Mouse (Mus musculus) stomach, embryonic 16.5 days (tissue): ENCODE measurements around the gene Hivep3. TPM values are rescaled to one million over a fixed set of nuclear protein-coding genes. Genes with fewer than 3 reads are reported as not detected.
A peak's percentile ranks its signal among the peaks of the same experiment; 100 is the strongest.

ENCODE experiments used
- ATAC-seq: fragments of 200-750 bp; cut with Nextera tagmentation; 2 replicates; pipeline ENCODE4 v1.8.0; 2017; ENCODE audit warnings: moderate number of reproducible peaks, moderate TSS enrichment; ENCODE audit not compliant: insufficient read depth, low FRiP score
- H3K27ac ChIP-seq: fragments of 300-500 bp; sonication (generic); 2 replicates; pipeline ENCODE4 v1.5.1; 2014; ENCODE audit warnings: low read length
- H3K27me3 ChIP-seq: fragments of 300-500 bp; sonication (generic); 2 replicates; pipeline ENCODE4 v1.6.1; 2014; ENCODE audit warnings: low read length, control low read depth, mixed read lengths; ENCODE audit not compliant: control insufficient read depth, insufficient read depth
- H3K36me3 ChIP-seq: fragments of 300-500 bp; sonication (generic); 2 replicates; pipeline ENCODE4 v1.6.1; 2014; ENCODE audit warnings: low read length; ENCODE audit not compliant: control insufficient read depth, insufficient read depth
- H3K4me1 ChIP-seq: fragments of 300-500 bp; sonication (generic); 2 replicates; pipeline ENCODE4 v1.6.1; 2014; ENCODE audit warnings: low read length, control low read depth, mixed read lengths; ENCODE audit not compliant: control insufficient read depth, insufficient read depth
- H3K4me2 ChIP-seq: fragments of 300-500 bp; sonication (generic); 2 replicates; pipeline ENCODE4 v1.6.1; 2014; ENCODE audit warnings: low read depth, low read length, mixed read lengths
- H3K4me3 ChIP-seq: fragments of 300-500 bp; sonication (generic); replicated peaks from 2 replicates; pipeline ENCODE4 v1.5.1; 2014; ENCODE audit warnings: mild to moderate bottlenecking, low read length
- H3K9ac ChIP-seq: fragments of 300-500 bp; sonication (generic); 2 replicates; pipeline ENCODE4 v1.6.1; 2014; ENCODE audit warnings: low read length
- H3K9me3 ChIP-seq: fragments of 300-500 bp; sonication (generic); replicated peaks from 2 replicates; pipeline ENCODE4 v1.6.1; 2016; ENCODE audit warnings: low read length, control low read depth; ENCODE audit not compliant: control insufficient read depth
- WGBS: fragments of 180-500 bp; shearing (Covaris S2); extraction: QIAGEN DNeasy Blood & Tissue Kit; methylation state at CpG from one replicate; pipeline ENCODE4 v1.1.7; 2014; 5-methylcytosine and 5-hydroxymethylcytosine counted together
- polyA plus RNA-seq: library from polyadenylated mRNA; unstranded; fragments of >200 nt; fragmentation: Nextera tagmentation; extraction: Ambion mirVana; gene quantifications from 2 replicates; pipeline ENCODE4 v1.2.1, GENCODE M21; 2015

The Hivep3 gene
- polyA plus RNA-seq, 1 experiment from 2014 or later, result 8.8 TPM

DNA sequence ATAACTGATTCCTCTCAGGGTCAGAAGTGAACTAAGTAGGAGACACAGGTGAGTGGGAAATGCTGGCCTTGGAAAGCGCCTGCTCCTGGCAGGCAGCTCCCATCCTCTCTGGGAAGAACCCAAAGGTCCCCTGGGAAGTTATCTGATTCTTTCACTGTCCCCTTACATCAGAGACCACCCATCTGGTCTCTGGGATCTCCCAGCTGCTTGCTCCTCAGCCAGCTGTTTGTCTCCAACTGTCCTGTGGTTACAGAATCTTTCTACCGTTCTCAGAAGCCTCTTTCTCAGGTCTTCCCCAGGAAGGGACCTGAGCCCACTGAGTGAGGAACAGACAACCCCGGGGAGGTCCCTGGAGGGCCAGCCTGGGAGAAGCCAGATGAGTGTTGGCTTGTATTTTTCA, 288.8 kb downstream of the Hivep3 start:
- Histone ChIP-seq H3K36me3 (no peaks in the 10 kb centered on the region), H3K4me2 (no peak overlapping the region), H3K4me3 (no peak overlapping the region), H3K4me1 (no peaks in the 10 kb centered on the region; the same call in none of the 2 replicates), H3K27ac (no peak overlapping the region), H3K27me3 (no peaks in the 10 kb centered on the region), H3K9ac (no peak overlapping the region), H3K9me3 (no peaks in the 10 kb centered on the region)
- ATAC-seq, result no peak
- WGBS, result 47% methylated on average over 3 of the region's 3 CpGs

DNA sequence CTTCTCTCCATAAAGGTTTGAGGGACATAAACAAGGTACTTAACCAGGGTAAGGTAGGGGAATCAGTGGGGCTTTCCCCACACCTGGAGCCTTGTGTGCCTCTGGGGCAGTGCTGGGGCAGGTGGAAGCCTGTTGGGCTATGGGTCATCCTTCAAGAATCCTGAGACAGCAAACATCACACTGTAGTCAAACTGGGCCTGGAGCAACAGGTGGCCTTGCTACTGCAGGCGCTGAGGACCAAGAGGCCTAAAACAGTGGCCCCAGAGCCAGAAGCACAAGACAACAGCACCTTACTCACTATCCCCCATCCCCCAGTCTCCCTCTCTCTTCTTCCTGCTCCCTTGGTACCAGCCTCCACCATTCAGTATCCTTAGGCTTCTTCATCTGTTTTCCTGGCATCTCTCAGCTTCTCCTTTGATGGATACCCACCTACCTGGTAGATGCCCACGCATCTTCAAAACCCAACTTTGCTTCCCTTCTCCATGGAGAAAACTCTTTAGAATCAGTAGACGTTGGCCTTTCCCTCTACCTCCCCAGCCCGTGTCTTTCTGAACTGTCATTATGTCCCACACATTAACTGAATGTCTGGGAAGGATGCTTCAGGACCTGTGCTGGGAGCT, 289.7 kb downstream of the Hivep3 start:
- no peaks in the 10 kb centered on the region for H3K27me3 ChIP-seq
- no peaks in the 10 kb centered on the region for H3K36me3 ChIP-seq
- 90% methylated on average over 4 of the region's 4 CpGs for WGBS
- H3K9ac ChIP-seq, result no peak overlapping the region
- no peaks in the 10 kb centered on the region for H3K4me1 ChIP-seq
- H3K4me3 ChIP-seq, result no peak overlapping the region
- no peak overlapping the region for H3K4me2 ChIP-seq
- no peak overlapping the region for H3K27ac ChIP-seq
- H3K9me3 ChIP-seq, result no peaks in the 10 kb centered on the region
- ATAC-seq, result no peak

DNA sequence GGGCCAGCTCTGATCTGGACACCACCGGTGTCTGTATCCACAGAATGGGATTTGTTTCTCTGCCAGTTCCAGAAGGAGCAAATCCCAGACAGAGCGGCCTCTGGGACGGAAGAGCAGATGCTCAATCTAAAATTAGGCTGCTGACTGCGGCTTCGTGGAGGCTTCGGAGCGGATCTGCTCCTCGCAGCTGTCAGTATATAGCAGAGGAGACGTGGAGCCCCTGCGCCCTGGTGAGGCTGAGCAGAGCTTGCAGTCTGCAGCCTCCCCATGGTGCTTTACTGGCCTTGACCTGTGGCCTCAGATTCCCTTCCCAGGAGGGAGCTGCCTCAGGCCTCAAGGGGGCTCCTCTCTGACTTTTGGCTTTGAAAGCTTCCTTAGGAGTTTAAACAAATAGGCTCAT, 290.5 kb downstream of the Hivep3 start:
- Histone ChIP-seq H3K27me3 (no peaks in the 10 kb centered on the region), H3K4me3 (no peak overlapping the region), H3K4me1 (no peaks in the 10 kb centered on the region), H3K4me2 (no peak overlapping the region), H3K9me3 (no peaks in the 10 kb centered on the region), H3K9ac (no peak overlapping the region), H3K27ac (no peak overlapping the region), H3K36me3 (no peaks in the 10 kb centered on the region)
- peak; percentile 74 for ATAC-seq
- 33% methylated on average over 10 of the region's 10 CpGs for WGBS

DNA sequence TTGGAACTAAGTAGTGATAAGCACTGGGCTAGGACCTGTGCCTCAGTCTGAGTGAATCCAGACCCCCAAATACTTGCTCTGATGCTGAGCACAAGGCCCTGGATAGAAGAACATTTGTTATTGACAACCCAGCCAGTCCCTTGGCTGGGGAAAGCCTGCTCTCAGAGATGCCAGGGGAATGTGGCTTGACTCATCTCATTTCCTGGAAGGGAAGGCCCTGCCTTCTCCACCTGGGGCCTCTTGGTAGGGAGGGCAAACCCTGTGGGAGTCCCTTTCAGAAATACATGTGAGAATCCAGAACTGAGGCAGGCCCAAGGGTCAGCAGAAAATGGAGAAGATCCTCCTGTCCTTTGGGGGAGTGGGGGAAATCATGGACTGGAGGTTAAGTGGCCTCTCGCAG, 294.1 kb downstream of the Hivep3 start:
- Histone ChIP-seq H3K36me3 (no peaks in the 10 kb centered on the region), H3K27ac (no peak overlapping the region), H3K9ac (no peak overlapping the region), H3K4me1 (0 out of 2 replicates have a peak, but pooled peaks cover 5% of the 10 kb centered on the region), H3K4me2 (no peak overlapping the region), H3K27me3 (peaks cover 5% of the 10 kb centered on the region), H3K4me3 (no peak overlapping the region), H3K9me3 (no peaks in the 10 kb centered on the region)
- WGBS, result 100% methylated on average over 1 of the region's 1 CpGs
- ATAC-seq, result no peak

DNA sequence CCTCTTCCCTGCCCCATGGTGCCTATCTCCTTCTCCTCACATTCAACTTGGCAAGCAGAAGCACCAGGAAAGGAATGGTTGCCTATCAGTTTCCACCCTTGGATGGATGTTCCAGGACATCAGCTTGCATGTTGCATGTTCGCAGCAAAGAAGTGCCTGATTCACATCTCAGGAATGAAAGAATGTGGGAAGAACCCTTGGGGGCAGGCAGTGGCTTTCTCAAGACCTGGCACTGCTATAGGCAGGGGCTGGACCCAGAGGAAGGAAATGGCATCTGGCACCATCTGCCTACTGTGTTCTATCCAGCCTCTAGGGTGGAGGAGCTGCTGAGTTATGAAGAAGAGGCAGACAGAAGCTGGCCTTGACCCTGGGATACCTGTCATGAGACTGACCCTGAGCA, 296.4 kb downstream of the Hivep3 start:
- WGBS, result 75% methylated on average over 1 of the region's 1 CpGs
- no peaks in the 10 kb centered on the region for H3K36me3 ChIP-seq
- H3K4me1 ChIP-seq, result peaks cover 12% of the 10 kb centered on the region; the same call in 1 of the 2 replicates
- H3K9me3 ChIP-seq, result no peaks in the 10 kb centered on the region
- H3K27ac ChIP-seq, result no peak overlapping the region
- peaks cover 25% of the 10 kb centered on the region for H3K27me3 ChIP-seq
- no peak overlapping the region for H3K4me2 ChIP-seq
- H3K4me3 ChIP-seq, result no peak overlapping the region
- no peak for ATAC-seq
- no peak overlapping the region for H3K9ac ChIP-seq

DNA sequence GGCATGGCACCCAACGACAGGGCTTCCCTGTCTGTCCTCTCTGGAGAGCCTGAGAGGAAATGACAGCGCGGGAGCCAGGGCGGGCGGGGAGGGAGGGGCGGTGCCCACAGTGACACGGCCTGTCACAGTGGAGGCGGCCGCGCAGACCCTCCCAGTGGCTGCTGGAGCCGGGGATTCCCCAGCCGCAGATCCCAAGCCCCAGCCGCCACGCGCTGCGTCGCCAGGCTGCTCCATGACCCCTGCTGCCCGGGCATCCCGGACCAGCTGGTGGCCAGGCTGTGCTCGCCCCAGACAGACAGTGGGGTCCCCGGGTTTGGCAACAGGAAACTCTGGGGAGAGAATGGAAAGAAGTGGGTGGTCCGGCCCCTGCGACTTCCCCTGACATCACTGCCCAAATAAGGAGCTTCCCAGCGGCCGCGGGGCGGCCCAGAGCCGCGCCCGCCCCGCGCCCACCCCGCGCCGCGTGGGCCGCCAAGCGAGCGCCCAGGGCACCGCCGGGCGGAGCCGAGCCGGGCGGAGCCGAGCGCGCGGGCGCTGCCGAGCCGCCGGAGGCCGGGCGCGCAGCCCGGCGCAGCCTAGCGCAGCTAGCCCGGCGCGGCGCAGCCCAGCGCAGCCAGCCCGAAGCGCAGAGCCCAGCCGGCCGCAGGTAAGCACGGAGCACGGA, 298.9 kb downstream of the Hivep3 start:
- 0 out of 2 replicates have a peak overlapping the region, but pooled peaks have one; percentile 18 for H3K27ac ChIP-seq
- peaks cover 12% of the 10 kb centered on the region; the same call in 1 of the 2 replicates for H3K4me1 ChIP-seq
- peak overlapping the region; percentile 59 for H3K4me3 ChIP-seq
- ATAC-seq, result peak; percentile 86
- under 1% methylated on average over 42 of the region's 70 CpGs for WGBS
- H3K4me2 ChIP-seq, result peak overlapping the region; percentile 97
- peak overlapping the region; percentile 75 for H3K9ac ChIP-seq
- peaks cover 32% of the 10 kb centered on the region for H3K27me3 ChIP-seq
- no peaks in the 10 kb centered on the region for H3K36me3 ChIP-seq
- H3K9me3 ChIP-seq, result no peaks in the 10 kb centered on the region

DNA sequence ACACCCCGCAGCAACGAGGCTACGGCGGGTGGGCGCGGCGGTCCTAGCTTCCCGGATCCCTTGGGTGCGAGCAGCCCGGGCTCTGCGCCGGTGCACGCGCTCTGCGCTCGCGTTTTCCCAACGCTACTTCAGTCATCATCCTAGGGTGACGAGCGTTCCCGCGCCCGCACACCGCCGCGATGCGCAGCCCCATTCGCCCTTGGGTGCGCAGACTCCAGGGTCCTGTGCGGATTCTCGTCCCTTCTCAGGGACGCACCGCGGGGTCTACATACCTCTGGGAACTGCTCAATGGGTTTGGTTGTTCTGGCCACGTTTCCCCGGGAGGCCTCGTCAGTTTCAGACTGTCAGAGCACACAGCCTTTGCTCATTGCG, 299.4 kb downstream of the Hivep3 start:
- Histone ChIP-seq H3K4me3 (peak overlapping the region; percentile 59), H3K4me1 (peaks cover 12% of the 10 kb centered on the region; the same call in 1 of the 2 replicates), H3K36me3 (no peaks in the 10 kb centered on the region), H3K9me3 (no peaks in the 10 kb centered on the region), H3K27me3 (peaks cover 32% of the 10 kb centered on the region), H3K9ac (peak overlapping the region; percentile 75), H3K27ac (no peak overlapping the region), H3K4me2 (peak overlapping the region; percentile 97)
- under 1% methylated on average over 38 of the region's 38 CpGs for WGBS
- peak; percentile 15; the same call in 1 of the 2 replicates for ATAC-seq

DNA sequence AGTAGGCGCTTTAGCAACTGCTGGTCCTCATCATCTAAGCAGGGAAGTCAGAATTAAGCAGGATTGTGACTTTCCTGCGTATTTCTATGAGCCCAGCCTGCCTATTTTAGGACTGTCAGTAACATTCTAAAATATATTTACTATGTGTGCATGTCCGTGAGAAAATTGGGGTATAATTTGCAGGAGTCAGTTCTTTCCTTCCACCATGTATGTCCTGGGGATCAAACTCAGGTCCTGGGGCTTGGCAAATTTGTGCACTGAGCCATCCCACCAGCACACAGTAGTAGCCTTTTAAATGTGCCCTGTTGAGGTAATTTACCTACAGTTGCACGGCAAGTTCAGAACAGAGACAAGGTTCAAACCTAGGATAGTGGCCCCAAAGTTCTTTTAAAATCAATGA, 302.7 kb downstream of the Hivep3 start:
- no peaks in the 10 kb centered on the region for H3K9me3 ChIP-seq
- no peaks in the 10 kb centered on the region for H3K36me3 ChIP-seq
- H3K4me3 ChIP-seq, result no peak overlapping the region
- no peak overlapping the region for H3K27ac ChIP-seq
- 85% methylated on average over 4 of the region's 4 CpGs for WGBS
- peaks cover 12% of the 10 kb centered on the region; the same call in 1 of the 2 replicates for H3K4me1 ChIP-seq
- no peak for ATAC-seq
- no peak overlapping the region for H3K9ac ChIP-seq
- peaks cover 30% of the 10 kb centered on the region for H3K27me3 ChIP-seq
- H3K4me2 ChIP-seq, result no peak overlapping the region

DNA sequence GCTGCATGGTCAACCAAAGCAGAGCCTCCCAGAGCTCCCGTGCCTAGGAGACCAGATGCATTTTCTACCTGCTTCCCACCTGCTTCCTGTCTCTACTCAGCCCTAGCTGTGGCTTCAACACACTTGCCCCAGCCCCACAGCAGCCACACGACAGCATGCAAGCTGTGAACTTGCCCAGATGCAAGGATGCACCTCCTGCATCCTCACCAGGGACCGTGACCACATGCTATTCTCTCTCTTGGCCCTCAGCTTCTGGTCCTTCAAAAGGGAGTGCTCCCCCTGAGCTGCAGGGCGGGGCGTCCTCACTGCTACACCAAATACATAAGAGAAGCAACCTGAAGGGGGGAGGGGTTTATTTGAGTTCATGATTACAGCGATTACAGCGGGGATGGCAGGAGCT, 303.4 kb downstream of the Hivep3 start:
- WGBS, result 24% methylated on average over 7 of the region's 7 CpGs
- no peak for ATAC-seq
- H3K4me3 ChIP-seq, result no peak overlapping the region
- H3K27ac ChIP-seq, result 0 out of 2 replicates have a peak overlapping the region, but pooled peaks have one; percentile 2
- no peaks in the 10 kb centered on the region for H3K9me3 ChIP-seq
- no peak overlapping the region for H3K9ac ChIP-seq
- peaks cover 12% of the 10 kb centered on the region; the same call in 1 of the 2 replicates for H3K4me1 ChIP-seq
- H3K4me2 ChIP-seq, result no peak overlapping the region
- H3K27me3 ChIP-seq, result peaks cover 28% of the 10 kb centered on the region
- no peaks in the 10 kb centered on the region for H3K36me3 ChIP-seq
